Mouse (Mus musculus) intestine, embryonic 16.5 days (tissue): Measurements from ENCODE around the gene 9630041A04Rik. TPM values are rescaled to one million over a fixed set of nuclear protein-coding genes. Genes with fewer than 3 reads are reported as not detected.

ENCODE experiments used
- ATAC-seq: fragments of 200-750 bp; cut with Nextera tagmentation; 2 replicates; pipeline ENCODE4 v1.8.0; 2017; ENCODE audit warnings: moderate TSS enrichment, moderate library complexity
- H3K27ac ChIP-seq: fragments of 300-500 bp; sonication (generic); 2 replicates; pipeline ENCODE4 v1.5.1; 2014; ENCODE audit warnings: mild to moderate bottlenecking, low read length
- H3K27me3 ChIP-seq: fragments of 300-500 bp; sonication (generic); replicated peaks from 2 replicates; pipeline ENCODE4 v1.6.1; 2014; ENCODE audit warnings: low read length, control low read depth, mixed read lengths; ENCODE audit not compliant: control insufficient read depth, insufficient read depth
- H3K36me3 ChIP-seq: fragments of 300-500 bp; sonication (generic); 2 replicates; pipeline ENCODE4 v1.6.1; 2014; ENCODE audit warnings: low read length, control low read depth; ENCODE audit not compliant: control insufficient read depth, insufficient read depth
- H3K4me1 ChIP-seq: fragments of 300-500 bp; sonication (generic); 2 replicates; pipeline ENCODE4 v1.6.1; 2014; ENCODE audit warnings: low read length, control low read depth, mixed read lengths; ENCODE audit not compliant: control insufficient read depth, insufficient read depth
- H3K4me2 ChIP-seq: fragments of 300-500 bp; sonication (generic); 2 replicates; pipeline ENCODE4 v1.6.1; 2014; ENCODE audit warnings: low read depth, low read length, control low read depth
- H3K4me3 ChIP-seq: fragments of 300-500 bp; sonication (generic); 2 replicates; pipeline ENCODE4 v1.5.1; 2014; ENCODE audit warnings: mild to moderate bottlenecking, low read length
- H3K9ac ChIP-seq: fragments of 300-500 bp; sonication (generic); 2 replicates; pipeline ENCODE4 v1.6.1; 2014; ENCODE audit warnings: low read depth, low read length
- H3K9me3 ChIP-seq: fragments of 300-500 bp; sonication (generic); 2 replicates; pipeline ENCODE4 v1.6.1; 2016; ENCODE audit warnings: low read length, control low read depth; ENCODE audit not compliant: control insufficient read depth
- WGBS: fragments of 180-500 bp; shearing (Covaris S2); extraction: QIAGEN DNeasy Blood & Tissue Kit; methylation state at CpG from one replicate; pipeline ENCODE4 v1.1.7; 2014; 5-methylcytosine and 5-hydroxymethylcytosine counted together
- polyA plus RNA-seq: library from polyadenylated mRNA; unstranded; fragments of >200 nt; fragmentation: Nextera tagmentation; extraction: Ambion mirVana; gene quantifications from 2 replicates; pipeline ENCODE4 v1.2.1, GENCODE M21; 2015

Gene 9630041A04Rik
- polyA plus RNA-seq, 1 experiment from 2014 or later, result not detected

DNA sequence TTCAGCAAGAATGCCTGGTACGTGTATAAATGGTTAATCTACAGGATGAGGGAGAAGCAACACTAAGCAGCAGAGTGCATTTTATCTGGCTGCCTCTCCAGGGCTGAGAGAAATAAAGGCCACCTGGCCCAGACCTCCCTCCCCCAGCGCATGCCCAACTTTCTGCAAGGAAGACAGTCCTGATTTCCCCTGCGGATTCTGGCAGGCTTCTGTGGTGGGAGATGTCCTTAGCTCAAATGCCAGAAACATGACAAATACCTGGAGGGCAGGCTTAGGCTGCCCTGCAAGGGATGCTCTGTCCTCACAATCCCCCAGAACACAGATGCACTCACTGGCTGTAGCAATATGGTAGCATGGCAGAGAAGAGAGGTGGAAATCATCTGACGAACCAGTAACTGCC, 76.4 kb downstream of the 9630041A04Rik start:
- Histone ChIP-seq H3K36me3 (no peaks in the 10 kb centered on the region), H3K27ac (no peak overlapping the region), H3K9ac (no peak overlapping the region), H3K27me3 (no peaks in the 10 kb centered on the region), H3K9me3 (no peaks in the 10 kb centered on the region), H3K4me1 (no peaks in the 10 kb centered on the region), H3K4me3 (no peak overlapping the region), H3K4me2 (no peak overlapping the region)
- ATAC-seq, result no peak
- WGBS, result 78% methylated on average over 4 of the region's 4 CpGs

DNA sequence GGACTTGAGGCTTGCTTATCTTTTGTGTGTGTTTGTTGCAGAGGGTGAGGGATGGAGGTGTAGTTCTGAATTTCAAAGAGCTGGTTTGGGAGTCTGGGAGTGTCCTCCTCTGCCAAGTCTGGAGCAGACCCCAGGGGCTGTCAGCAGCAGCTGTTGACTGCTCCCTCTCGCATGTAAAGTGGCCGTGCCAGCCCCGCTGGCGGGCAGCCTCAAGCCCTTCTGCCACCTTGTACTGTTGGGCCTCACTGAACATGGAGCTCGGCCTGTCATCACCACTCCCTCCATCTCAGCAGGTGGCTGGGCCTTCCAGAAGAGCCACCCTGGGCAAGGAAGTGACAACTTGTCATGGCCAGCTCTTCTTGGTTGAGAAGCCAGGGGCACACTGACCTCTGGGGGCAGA, 77.4 kb downstream of the 9630041A04Rik start:
- H3K9me3 ChIP-seq, result no peaks in the 10 kb centered on the region
- ATAC-seq, result no peak
- WGBS, result 70% methylated on average over 5 of the region's 5 CpGs

GRCm38 (mm10) chr9:101940182-101940581, 78.5 kb downstream of the 9630041A04Rik start:
- 68% methylated on average over 3 of the region's 3 CpGs for WGBS
- H3K9ac ChIP-seq, result no peak overlapping the region
- H3K36me3 ChIP-seq, result no peaks in the 10 kb centered on the region
- ATAC-seq, result no peak
- H3K27me3 ChIP-seq, result no peaks in the 10 kb centered on the region
- H3K9me3 ChIP-seq, result no peaks in the 10 kb centered on the region
- no peaks in the 10 kb centered on the region for H3K4me1 ChIP-seq
- no peak overlapping the region for H3K4me3 ChIP-seq
- no peak overlapping the region for H3K4me2 ChIP-seq
- H3K27ac ChIP-seq, result no peak overlapping the region

More for the DNA sequence above, 77.4 kb downstream of the 9630041A04Rik start:
- Histone ChIP-seq H3K27me3 (no peaks in the 10 kb centered on the region), H3K27ac (no peak overlapping the region), H3K9ac (no peak overlapping the region), H3K36me3 (no peaks in the 10 kb centered on the region), H3K4me1 (no peaks in the 10 kb centered on the region), H3K4me3 (no peak overlapping the region), H3K4me2 (no peak overlapping the region)

GRCm38 (mm10) chr9:101942058-101942669, 80.5 kb downstream of the 9630041A04Rik start:
- Histone ChIP-seq H3K27me3 (no peaks in the 10 kb centered on the region), H3K36me3 (no peaks in the 10 kb centered on the region)
- 83% methylated on average over 9 of the region's 9 CpGs for WGBS

GRCm38 (mm10) chr9:101945326-101945725, 83.7 kb downstream of the 9630041A04Rik start:
- Histone ChIP-seq H3K4me2 (no peak overlapping the region), H3K27me3 (no peaks in the 10 kb centered on the region), H3K36me3 (no peaks in the 10 kb centered on the region), H3K4me1 (no peaks in the 10 kb centered on the region), H3K9me3 (no peaks in the 10 kb centered on the region), H3K4me3 (no peak overlapping the region), H3K27ac (no peak overlapping the region), H3K9ac (no peak overlapping the region)
- 64% methylated on average over 7 of the region's 7 CpGs for WGBS
- ATAC-seq, result no peak

More at GRCm38 (mm10) chr9:101942058-101942669, 80.5 kb downstream of the 9630041A04Rik start:
- H3K4me1 ChIP-seq, result no peaks in the 10 kb centered on the region
- H3K4me2 ChIP-seq, result no peak overlapping the region
- H3K27ac ChIP-seq, result no peak overlapping the region
- H3K9ac ChIP-seq, result no peak overlapping the region
- no peaks in the 10 kb centered on the region for H3K9me3 ChIP-seq
- ATAC-seq, result no peak
- H3K4me3 ChIP-seq, result no peak overlapping the region

DNA sequence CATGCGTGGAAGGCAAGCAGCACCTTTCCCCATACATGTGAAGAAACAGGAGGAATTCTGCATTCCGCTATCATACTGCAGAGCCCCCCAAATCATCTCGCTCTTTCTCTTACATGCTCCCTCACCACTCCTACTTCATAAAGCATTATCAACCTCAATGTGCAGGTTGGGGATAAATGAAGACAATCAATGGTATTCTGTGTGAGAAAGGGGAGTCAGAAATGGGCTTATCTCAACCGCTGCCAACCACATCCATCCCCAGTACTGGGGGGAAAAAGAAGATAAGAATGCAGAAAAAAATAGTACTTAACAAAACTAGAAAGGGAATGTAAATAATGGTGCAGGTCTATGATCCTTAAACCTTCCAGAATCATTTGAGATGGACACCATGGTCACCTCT, 84.2 kb downstream of the 9630041A04Rik start:
- Histone ChIP-seq H3K27ac (no peak overlapping the region), H3K27me3 (no peaks in the 10 kb centered on the region), H3K4me1 (no peaks in the 10 kb centered on the region), H3K9ac (no peak overlapping the region), H3K36me3 (no peaks in the 10 kb centered on the region), H3K4me2 (no peak overlapping the region), H3K4me3 (no peak overlapping the region), H3K9me3 (no peaks in the 10 kb centered on the region)
- 86% methylated on average over 4 of the region's 4 CpGs for WGBS
- no peak for ATAC-seq

GRCm38 (mm10) chr9:101950101-101950500, 88.5 kb downstream of the 9630041A04Rik start:
- Histone ChIP-seq H3K36me3 (no peaks in the 10 kb centered on the region), H3K27me3 (no peaks in the 10 kb centered on the region), H3K4me3 (no peak overlapping the region), H3K4me1 (no peaks in the 10 kb centered on the region), H3K9ac (no peak overlapping the region), H3K9me3 (no peaks in the 10 kb centered on the region), H3K27ac (no peak overlapping the region), H3K4me2 (no peak overlapping the region)
- no peak for ATAC-seq
- WGBS, result 15% methylated on average over 3 of the region's 3 CpGs

- WGBS, result 82% methylated on average over 4 of the region's 4 CpGs
- Histone ChIP-seq H3K27ac (no peak overlapping the region), H3K4me2 (no peak overlapping the region), H3K9ac (no peak overlapping the region), H3K27me3 (no peaks in the 10 kb centered on the region), H3K36me3 (no peaks in the 10 kb centered on the region), H3K4me3 (no peak overlapping the region), H3K9me3 (no peaks in the 10 kb centered on the region), H3K4me1 (no peaks in the 10 kb centered on the region)
- no peak for ATAC-seq
These were observed 92.9 kb downstream of the 9630041A04Rik start for GRCm38 (mm10) chr9:101954529-101954928.

DNA sequence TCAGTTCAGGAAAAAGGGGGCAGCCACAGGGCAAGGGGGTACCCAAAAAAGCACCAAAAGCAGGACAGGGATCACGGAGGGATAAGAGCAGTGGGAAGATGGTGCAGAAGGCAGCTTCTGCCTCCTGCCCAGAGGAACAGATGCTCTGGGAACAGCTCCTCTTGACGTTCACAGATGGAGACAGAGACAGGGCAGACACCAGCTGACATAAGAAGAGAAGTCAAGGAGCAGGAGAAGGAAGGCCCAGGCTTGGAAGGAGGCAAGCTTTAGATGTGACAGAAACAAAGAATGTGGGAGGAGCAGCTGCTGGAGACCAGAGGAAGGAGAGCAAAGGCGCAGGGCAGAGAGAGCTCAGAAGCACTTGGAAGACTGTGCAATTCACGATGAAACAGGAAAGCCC, 94.6 kb downstream of the 9630041A04Rik start:
- WGBS, result 30% methylated on average over 4 of the region's 4 CpGs
- no peaks in the 10 kb centered on the region for H3K27me3 ChIP-seq
- no peaks in the 10 kb centered on the region for H3K4me1 ChIP-seq
- no peak for ATAC-seq
- H3K9ac ChIP-seq, result no peak overlapping the region
- H3K27ac ChIP-seq, result no peak overlapping the region
- H3K9me3 ChIP-seq, result no peaks in the 10 kb centered on the region
- H3K36me3 ChIP-seq, result no peaks in the 10 kb centered on the region
- H3K4me2 ChIP-seq, result no peak overlapping the region
- H3K4me3 ChIP-seq, result no peak overlapping the region

GRCm38 (mm10) chr9:101971806-101972205, 110.2 kb downstream of the 9630041A04Rik start:
- Histone ChIP-seq H3K9me3 (no peaks in the 10 kb centered on the region), H3K9ac (no peak overlapping the region), H3K4me1 (no peaks in the 10 kb centered on the region), H3K27ac (no peak overlapping the region), H3K4me2 (no peak overlapping the region), H3K27me3 (no peaks in the 10 kb centered on the region), H3K4me3 (no peak overlapping the region), H3K36me3 (no peaks in the 10 kb centered on the region)
- ATAC-seq, result no peak
- 37% methylated on average over 6 of the region's 6 CpGs for WGBS
